Comparison of ENCODE assay signal across 9 mouse cellular contexts in the genomic region with DNA sequence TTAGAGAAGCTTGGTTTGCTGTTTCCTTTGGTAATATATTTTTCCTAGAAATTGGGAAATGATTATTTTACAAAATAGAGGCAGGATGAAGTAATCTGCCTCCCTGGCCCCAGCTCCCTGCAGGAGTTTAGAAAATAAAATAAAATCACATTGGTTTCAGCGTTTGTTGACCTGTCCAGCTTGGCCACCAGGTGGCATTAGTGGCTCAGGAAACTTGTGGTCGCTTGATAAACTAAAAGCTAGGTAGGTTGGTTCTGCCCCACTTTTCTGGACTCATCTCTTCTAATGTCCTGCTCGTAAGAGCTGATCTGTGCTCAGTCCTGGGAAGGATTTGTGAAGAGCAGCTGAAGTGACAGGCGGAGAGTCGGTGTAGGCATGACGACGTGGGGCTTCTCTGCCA. TPM values are rescaled to one million over a fixed set of nuclear protein-coding genes. Genes with fewer than 3 reads are reported as not detected.
DNase-seq lines count a peak whose midpoint lies in the region; ATAC-seq and TF ChIP-seq lines count a peak whose summit lies in the region.
"Had no signal": no experiment of that assay in that cellular context is flagged by ENCODE, and none has a peak within 500 bp of the region (broad histone marks: within the 10 kb centered on the region; RNA-seq: fewer than 3 reads in every experiment).

No protein-coding gene starts in this region.

- DNase-seq in kidney, adult 2 months = peak; percentile 67
- DNase-seq in G1E (ENCODE audit: low spot score) = no peak
- peak; percentile 58 for DNase-seq in c-Kit-positive CD71-positive TER-119-positive erythroid progenitor cells, embryonic 14.5 days (ENCODE audit: low spot score)
- peak; percentile 49 to 69 for DNase-seq in frontal cortex, postnatal 36 days (ENCODE audit: low spot score in 2 of 2)
- peak; percentile 49 to 57 for DNase-seq in layer of hippocampus, postnatal 36 days
- peak; percentile 86 for DNase-seq in midbrain, postnatal 0 days (ENCODE audit: low spot score)
- peak; percentile 12 for DNase-seq in yolk sac, embryonic 10.5 days (ENCODE audit: low spot score)

- H3K4me3 ChIP-seq in kidney, adult 2 months (ENCODE audit: insufficient read depth, low read depth, low read length) = no peak overlapping the region
- H3K4me3 ChIP-seq in kidney, embryonic 15.5 days (replicated peaks) = no peak overlapping the region
- no peak overlapping the region for H3K4me3 ChIP-seq in G1E (ENCODE audit: low read depth, low read length)
- no peak overlapping the region for H3K4me3 ChIP-seq in midbrain, postnatal 0 days (ENCODE audit: low read depth, low read length)
- H3K4me3 ChIP-seq: erythroblast, embryonic 14.5 days had no signal

- H3K4me1 ChIP-seq in kidney, adult 2 months (ENCODE audit: control insufficient read depth, insufficient read depth, low read length) = no peaks in the 10 kb centered on the region
- H3K4me1 ChIP-seq in kidney, embryonic 15.5 days = peaks cover 18% of the 10 kb centered on the region
- peaks cover 15% of the 10 kb centered on the region for H3K4me1 ChIP-seq in G1E (ENCODE audit: insufficient read depth, low read depth, low read length)
- H3K4me1 ChIP-seq in midbrain, postnatal 0 days (ENCODE audit: insufficient read depth, low read length) = peaks cover 9% of the 10 kb centered on the region

- no peak for ATAC-seq in kidney, embryonic 15.5 days (replicated peaks; ENCODE audit: low FRiP score)
- ATAC-seq in G1E (ENCODE audit: extremely low read depth, insufficient number of reproducible peaks, low FRiP score, poor library complexity, severe bottlenecking) = no peak
- ATAC-seq in midbrain, postnatal 0 days (ENCODE audit: low FRiP score) = no peak

- no peak for TF ChIP-seq POLR2A in kidney, adult 2 months (IDR thresholded peaks at IDR 0.05; ENCODE audit: low read depth, low read length)

- no peak overlapping the region for H3K27ac ChIP-seq in kidney, adult 2 months (ENCODE audit: insufficient read depth, low read depth, low read length)
- no peak overlapping the region for H3K27ac ChIP-seq in kidney, embryonic 15.5 days
- H3K27ac ChIP-seq in midbrain, postnatal 0 days (ENCODE audit: low read depth, low read length) = no peak overlapping the region

- no peak overlapping the region for H3K9ac ChIP-seq in kidney, embryonic 15.5 days
- H3K9ac ChIP-seq in midbrain, postnatal 0 days (replicated peaks; ENCODE audit: low read length, poor library complexity, severe bottlenecking) = no peak overlapping the region

- H3K36me3 ChIP-seq in kidney, adult 2 months (ENCODE audit: control insufficient read depth, insufficient read depth, low read length) = peaks cover 8% of the 10 kb centered on the region
- peaks cover 62% of the 10 kb centered on the region for H3K36me3 ChIP-seq in kidney, embryonic 15.5 days
- H3K36me3 ChIP-seq in G1E (replicated peaks) = peaks cover 70% of the 10 kb centered on the region
- H3K36me3 ChIP-seq in midbrain, postnatal 0 days (ENCODE audit: insufficient read depth, low read length) = peaks cover 27% of the 10 kb centered on the region

- TF ChIP-seq CTCF in kidney, adult 2 months (conservative IDR thresholded peaks at IDR 0.05; ENCODE audit: insufficient read depth, insufficient read length, low read depth, low read length) = peak; percentile 77
- TF ChIP-seq CTCF in G1E (IDR thresholded peaks at IDR 0.05; ENCODE audit: low read depth, low read length) = 0 out of 2 replicates have a peak, but pooled peaks have one; percentile 6
- peak; percentile 85 for TF ChIP-seq CTCF in midbrain, postnatal 0 days (IDR thresholded peaks at IDR 0.05)

- no peak overlapping the region for H3K4me2 ChIP-seq in kidney, embryonic 15.5 days
- no peak overlapping the region for H3K4me2 ChIP-seq in midbrain, postnatal 0 days (ENCODE audit: low read depth, low read length, poor library complexity, severe bottlenecking)

- no peaks in the 10 kb centered on the region for H3K9me3 ChIP-seq in kidney, embryonic 15.5 days (replicated peaks)
- H3K9me3 ChIP-seq in G1E (replicated peaks) = no peaks in the 10 kb centered on the region
- no peaks in the 10 kb centered on the region for H3K9me3 ChIP-seq in midbrain, postnatal 0 days (ENCODE audit: low read length)

- WGBS in kidney, adult 2 months = 55% methylated on average over 7 of the region's 7 CpGs
- 61% methylated on average over 7 of the region's 7 CpGs for WGBS in kidney, embryonic 15.5 days
- WGBS in midbrain, postnatal 0 days = 57% methylated on average over 7 of the region's 7 CpGs

- H3K27me3 ChIP-seq in kidney, adult 2 months (replicated peaks; ENCODE audit: control insufficient read depth, insufficient read depth, low read length) = no peaks in the 10 kb centered on the region
- no peaks in the 10 kb centered on the region for H3K27me3 ChIP-seq in kidney, embryonic 15.5 days
- no peaks in the 10 kb centered on the region for H3K27me3 ChIP-seq in G1E (ENCODE audit: insufficient read depth, low read length)
- H3K27me3 ChIP-seq in midbrain, postnatal 0 days (ENCODE audit: insufficient read depth, low read length) = no peaks in the 10 kb centered on the region

RNA-seq across cellular contexts. Expression of a gene that starts 9.0 kb away (rescaled TPM):
- 15.0 and 15.5 TPM in 2 replicates for polyA plus RNA-seq in kidney, adult 2 months (2012; rRNA removed)
- 79.5 and 85.4 TPM in 2 replicates for polyA plus RNA-seq in kidney, embryonic 15.5 days (2015; fragmentation: Nextera tagmentation; extraction: Ambion mirVana)
- 55.2 and 64.8 TPM in 2 replicates for total RNA-seq in G1E (2014; fragmentation: Nextera tagmentation)
- total RNA-seq in G1E (2017) = 62.0 and 78.3 TPM in 2 replicates
- 31.7 and 41.4 TPM in 2 replicates for polyA plus RNA-seq in G1E (2012)
- total RNA-seq in layer of hippocampus, postnatal 36 days (2021) = 10 to 100 TPM; 30.7 to 33.8 TPM
- 20.9 and 29.6 TPM in 2 replicates for total RNA-seq in midbrain, postnatal 0 days (2014; rRNA removed)
- polyA plus RNA-seq in midbrain, postnatal 0 days (2015; fragmentation: Nextera tagmentation; extraction: Ambion mirVana) = 44.3 and 48.1 TPM in 2 replicates

RNA-seq across cellular contexts. Expression of a gene that starts 29.8 kb away (rescaled TPM):
- 0.05 and 5.2 TPM in 2 replicates for polyA plus RNA-seq in kidney, adult 2 months (2012; rRNA removed)
- polyA plus RNA-seq in kidney, embryonic 15.5 days (2015; fragmentation: Nextera tagmentation; extraction: Ambion mirVana) = 4.4 and 6.3 TPM in 2 replicates
- total RNA-seq in G1E (2014; fragmentation: Nextera tagmentation) = 0.90 TPM in 1 of 2 replicates, not detected in the other
- total RNA-seq in G1E (2017) = under 0.01 and 0.16 TPM in 2 replicates
- 0.17 and 0.18 TPM in 2 replicates for polyA plus RNA-seq in G1E (2012)
- 1 to 10 TPM; 7.9 to 9.2 TPM for total RNA-seq in layer of hippocampus, postnatal 36 days (2021)
- 1.8 and 3.2 TPM in 2 replicates for total RNA-seq in midbrain, postnatal 0 days (2014; rRNA removed)
- polyA plus RNA-seq in midbrain, postnatal 0 days (2015; fragmentation: Nextera tagmentation; extraction: Ambion mirVana) = 9.6 and 10.3 TPM in 2 replicates
- polyA plus RNA-seq: erythroblast, embryonic 14.5 days had no signal

RNA-seq across cellular contexts. Expression of a gene that starts 47.5 kb away (rescaled TPM):
- polyA plus RNA-seq in kidney, adult 2 months (2012; rRNA removed) = not detected in 2 replicates
- not detected in 2 replicates for polyA plus RNA-seq in kidney, embryonic 15.5 days (2015; fragmentation: Nextera tagmentation; extraction: Ambion mirVana)
- total RNA-seq in G1E (2014; fragmentation: Nextera tagmentation) (not detected in 2 replicates), G1E (2017) (not detected in 2 replicates)
- not detected in 2 replicates for polyA plus RNA-seq in G1E (2012)
- not detected for total RNA-seq in layer of hippocampus, postnatal 36 days (2021)
- total RNA-seq in midbrain, postnatal 0 days (2014; rRNA removed) = not detected in 2 replicates
- not detected in 2 replicates for polyA plus RNA-seq in midbrain, postnatal 0 days (2015; fragmentation: Nextera tagmentation; extraction: Ambion mirVana)
- polyA plus RNA-seq: erythroblast, embryonic 14.5 days had no signal

RNA-seq across cellular contexts. Expression of a gene that starts 57.5 kb away (rescaled TPM):
- polyA plus RNA-seq in kidney, adult 2 months (2012; rRNA removed) = 0.75 and 1.5 TPM in 2 replicates
- 1.6 TPM in 2 replicates for polyA plus RNA-seq in kidney, embryonic 15.5 days (2015; fragmentation: Nextera tagmentation; extraction: Ambion mirVana)
- total RNA-seq in G1E (2014; fragmentation: Nextera tagmentation) = not detected in 2 replicates
- total RNA-seq in G1E (2017) = 0.29 and 0.38 TPM in 2 replicates
- 0.18 and 0.23 TPM in 2 replicates for polyA plus RNA-seq in G1E (2012)
- 1 to 10 TPM; 1.1 to 2.3 TPM for total RNA-seq in layer of hippocampus, postnatal 36 days (2021)
- total RNA-seq in midbrain, postnatal 0 days (2014; rRNA removed) = 0.24 and 0.33 TPM in 2 replicates
- 2.1 and 2.5 TPM in 2 replicates for polyA plus RNA-seq in midbrain, postnatal 0 days (2015; fragmentation: Nextera tagmentation; extraction: Ambion mirVana)
- polyA plus RNA-seq: erythroblast, embryonic 14.5 days had no signal

Comparison
In these comparisons a context has a peak if more than half of its experiments do, and no peak if none do; other contexts are left out.
1. CTCF ChIP-seq: peak in every context shown above with its lines; median percentile 85 in midbrain, postnatal 0 days; 77 in kidney, adult 2 months; 6 in G1E.